Mouse (Mus musculus): ENCODE results near the gene Plekhm2. TPM values are rescaled to one million over a fixed set of nuclear protein-coding genes. Genes with fewer than 3 reads are reported as not detected.

The Plekhm2 gene
- 100 to 1,000 TPM; 113 to 133 (median 117) TPM for total RNA-seq (2022)

DNA sequence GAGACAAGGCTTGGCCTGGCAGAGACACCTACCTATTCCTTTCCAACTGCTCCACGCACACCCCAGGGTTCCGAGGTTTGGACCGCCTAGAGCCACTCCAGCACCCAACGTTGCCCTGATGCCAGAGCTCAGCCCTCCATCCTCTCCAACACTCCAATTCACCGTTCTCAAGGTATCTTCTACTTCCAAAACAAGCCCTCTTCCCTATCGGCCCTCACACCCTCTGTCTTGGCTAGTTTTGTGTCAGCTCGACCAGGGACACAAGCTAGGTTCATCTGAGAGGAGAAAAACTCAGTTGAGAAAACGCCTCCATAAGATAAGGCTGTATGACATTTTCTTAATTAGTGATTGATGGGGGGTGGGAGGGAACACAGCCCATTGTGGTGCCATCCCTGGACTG is at the start of gene Plekhm2:
TSS of gene Plekhm2 (minus strand) at position 101 of the 400 bp plus-strand sequence.
- no peak for DNase-seq (ENCODE audit: low spot score)

DNA sequence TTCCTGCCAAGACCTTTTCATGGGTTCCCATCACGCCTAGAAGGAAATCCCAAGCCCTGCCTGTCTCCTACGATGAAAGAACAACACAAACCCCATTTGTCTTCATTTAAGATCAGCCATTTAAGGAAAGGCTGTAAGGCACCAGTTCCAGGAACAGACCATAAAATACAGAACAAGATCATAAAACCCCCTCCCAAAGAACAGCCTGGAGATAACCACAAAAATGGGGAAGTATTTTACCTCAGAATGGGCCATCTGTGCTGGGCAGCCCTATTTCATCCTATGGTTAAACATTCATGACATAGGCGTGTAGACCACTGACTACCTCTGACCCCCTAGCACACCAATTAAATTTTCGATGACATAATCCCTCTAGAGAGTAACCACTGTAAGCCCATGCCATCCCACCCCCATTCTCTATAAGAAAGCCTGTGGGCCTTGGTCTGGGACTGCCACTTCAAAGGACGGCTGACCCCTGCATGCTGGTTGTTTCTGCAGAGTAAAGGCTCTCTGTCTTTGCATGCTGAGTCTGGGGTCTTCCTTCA is 49.0 kb upstream of the Plekhm2 start:
- no peak for DNase-seq (ENCODE audit: low spot score)

DNA sequence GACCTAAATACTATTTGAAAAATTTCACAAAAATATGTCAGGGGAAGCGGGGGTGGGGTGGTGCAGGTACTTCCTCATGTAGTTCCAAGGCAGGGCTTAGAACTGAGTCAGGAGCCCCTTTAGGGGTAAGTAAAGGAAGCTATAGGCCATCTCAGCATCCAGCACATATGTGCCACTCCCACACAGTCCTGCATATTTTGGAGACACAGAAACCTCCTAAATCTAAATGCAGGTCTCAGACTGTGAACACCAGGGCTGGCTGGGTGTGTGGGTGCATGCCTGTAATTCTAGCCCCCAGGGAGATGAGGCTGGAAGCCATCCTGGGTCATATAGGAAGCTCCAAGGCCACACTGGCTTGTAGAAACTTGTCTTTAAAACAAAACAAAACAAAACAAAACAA is 46.6 kb upstream of the Plekhm2 start:
- DNase-seq (ENCODE audit: low spot score), result no peak

DNA sequence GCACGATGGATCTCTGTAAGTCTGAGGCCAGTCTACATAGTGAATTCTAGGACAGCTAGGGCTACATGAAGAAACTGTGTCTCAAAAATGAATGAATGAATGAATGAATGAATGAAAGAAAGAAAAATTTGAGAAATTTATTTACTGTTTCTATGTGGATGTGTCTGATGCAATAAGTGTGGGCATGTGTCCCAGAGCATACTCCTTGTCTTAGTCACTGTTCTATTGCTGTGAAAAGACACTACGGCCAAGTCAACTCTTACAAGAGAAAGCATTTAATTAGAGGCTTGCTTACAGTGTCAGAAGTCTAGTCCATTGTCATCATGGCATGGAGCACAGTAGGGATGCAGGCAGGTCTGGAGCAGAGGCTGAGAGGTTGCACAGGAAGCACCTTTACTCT is 44.3 kb upstream of the Plekhm2 start:
- no peak for DNase-seq (ENCODE audit: low spot score)

DNA sequence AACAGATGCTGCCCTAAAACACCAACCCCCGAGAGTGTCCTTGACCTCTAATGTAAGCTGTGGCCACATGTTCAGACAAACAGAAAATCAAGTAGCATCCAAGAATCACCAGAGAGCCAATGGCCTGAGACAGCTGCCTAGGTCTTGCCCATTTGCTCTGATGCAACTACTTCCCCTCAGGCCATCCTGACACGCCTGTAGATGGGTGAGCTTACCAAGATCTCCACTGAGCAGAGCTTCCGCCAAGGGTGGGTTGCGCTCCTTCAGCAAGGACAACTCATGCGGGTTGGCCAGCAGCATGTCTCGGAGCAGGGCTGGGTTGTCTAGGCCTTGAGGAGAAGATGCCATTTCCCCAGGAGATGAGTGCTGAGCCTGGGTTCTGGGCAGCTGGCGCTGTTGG is 43.3 kb upstream of the Plekhm2 start:
- DNase-seq (ENCODE audit: low spot score), result no peak

DNA sequence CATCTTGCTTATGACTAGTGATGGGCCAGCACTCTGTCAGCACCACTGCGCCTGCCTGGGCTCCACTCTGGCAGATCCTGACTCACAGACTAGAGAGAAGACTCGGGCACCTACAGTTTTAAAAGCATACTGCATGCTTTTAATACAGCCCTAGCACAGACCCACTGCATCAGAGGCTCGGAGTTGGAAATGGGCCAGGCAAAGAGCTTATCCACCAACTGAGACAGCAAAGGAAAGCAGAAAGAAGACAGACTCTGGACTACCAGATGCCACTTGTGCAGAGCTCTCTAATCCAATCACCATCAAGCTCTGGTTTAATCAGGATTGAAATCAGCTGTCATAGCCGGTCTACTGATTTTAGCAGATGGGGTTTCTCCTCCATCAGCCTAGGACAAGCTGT is 40.6 kb upstream of the Plekhm2 start:
- DNase-seq (ENCODE audit: low spot score), result no peak

DNA sequence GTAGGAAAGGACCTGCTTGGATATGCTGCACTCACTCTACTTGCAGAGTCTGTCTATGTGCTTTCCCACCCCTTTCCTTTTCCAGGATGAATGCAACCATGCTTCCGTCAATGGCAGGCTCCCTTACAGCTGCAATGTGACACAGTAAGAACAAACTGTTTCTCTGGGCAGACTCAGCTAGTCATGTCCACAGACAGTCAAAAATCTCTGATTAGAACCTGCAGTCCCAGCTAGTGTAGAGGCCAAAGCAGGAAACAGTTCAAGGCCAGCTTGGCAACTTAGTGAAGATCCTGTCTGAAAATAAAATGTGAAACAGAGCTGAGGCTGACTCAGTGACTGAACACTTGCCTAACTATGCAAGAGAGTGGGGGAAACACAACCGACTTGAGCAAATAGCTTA is 39.9 kb upstream of the Plekhm2 start:
- peak; percentile 54 for DNase-seq (ENCODE audit: low spot score)

DNA sequence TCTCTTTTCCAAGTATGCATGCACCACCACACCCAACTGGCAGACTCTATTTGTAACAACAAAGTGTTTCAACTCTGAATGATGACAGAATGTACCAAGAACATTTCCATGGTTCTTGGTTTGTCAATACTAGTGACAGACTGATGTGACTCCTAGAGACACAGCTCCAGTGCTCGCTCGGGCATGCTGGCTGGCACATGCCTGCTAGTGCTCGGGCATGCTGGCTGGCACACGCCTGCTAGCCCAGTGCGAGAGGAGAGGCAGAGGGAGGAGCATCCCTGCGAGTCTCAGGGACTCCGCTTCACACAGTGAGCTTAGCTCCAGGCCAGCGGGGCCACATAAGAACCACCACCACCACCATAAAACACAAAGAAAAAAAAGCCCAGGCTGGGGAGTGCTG is 30.0 kb upstream of the Plekhm2 start:
- DNase-seq (ENCODE audit: low spot score), result no peak

DNA sequence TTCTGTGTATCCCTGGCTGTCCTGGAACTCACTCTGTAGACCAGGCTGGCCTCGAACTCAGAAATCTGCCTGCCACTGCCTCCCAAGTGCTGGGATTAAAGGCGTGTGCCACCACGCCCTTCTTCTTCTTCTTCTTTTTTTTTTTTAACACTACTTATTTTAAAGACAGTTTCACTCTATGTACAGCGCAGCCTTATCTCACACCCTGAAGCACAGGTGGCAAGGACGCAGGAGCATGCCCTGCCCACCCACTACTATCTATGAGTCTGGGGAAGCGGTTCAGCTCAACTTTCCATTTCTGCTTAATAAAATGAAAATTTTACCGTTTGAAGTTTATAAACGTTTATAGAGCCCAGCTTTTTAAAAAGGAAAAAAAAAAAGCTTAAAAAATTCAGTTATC is 23.8 kb upstream of the Plekhm2 start:
- DNase-seq (ENCODE audit: low spot score), result no peak

DNA sequence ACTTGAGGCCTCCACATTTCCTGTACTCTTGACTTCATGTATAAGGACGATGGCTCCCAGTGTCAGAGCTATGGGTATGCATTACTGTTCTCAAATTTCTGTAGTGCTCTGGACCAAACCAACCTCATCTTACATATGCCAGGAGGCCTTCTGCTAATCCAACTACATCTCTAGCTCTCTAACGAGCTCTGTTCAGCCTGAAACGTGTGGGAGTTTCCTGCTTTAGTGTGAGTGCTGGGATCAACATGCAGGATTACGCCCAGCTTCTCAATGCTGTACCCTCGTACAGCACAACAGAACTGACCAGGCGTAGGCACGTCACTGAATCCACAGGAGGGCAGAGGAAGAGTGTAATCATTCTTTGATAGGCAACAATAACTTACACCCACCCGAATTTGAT is 21.8 kb upstream of the Plekhm2 start:
- no peak for DNase-seq (ENCODE audit: low spot score)

DNA sequence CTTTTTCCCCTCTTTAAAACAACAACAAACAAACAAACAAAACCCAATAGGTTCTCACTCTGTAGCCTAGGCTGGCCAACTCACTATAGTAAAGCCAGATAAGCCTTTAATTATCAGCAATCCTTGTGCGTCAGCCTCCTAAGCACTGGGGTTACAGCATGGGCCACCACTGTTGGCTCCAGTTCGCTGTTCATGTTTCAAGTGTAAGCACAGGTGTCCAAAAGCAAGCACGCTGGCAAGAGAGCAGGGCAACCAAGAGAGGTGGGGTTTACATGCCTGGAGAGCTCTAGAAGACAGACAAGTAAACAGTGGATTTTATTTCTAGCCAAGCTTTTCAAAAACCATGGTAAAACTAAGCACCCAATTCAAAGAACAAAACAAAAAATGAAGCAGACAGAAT is 21.4 kb upstream of the Plekhm2 start:
- no peak for DNase-seq (ENCODE audit: low spot score)

DNA sequence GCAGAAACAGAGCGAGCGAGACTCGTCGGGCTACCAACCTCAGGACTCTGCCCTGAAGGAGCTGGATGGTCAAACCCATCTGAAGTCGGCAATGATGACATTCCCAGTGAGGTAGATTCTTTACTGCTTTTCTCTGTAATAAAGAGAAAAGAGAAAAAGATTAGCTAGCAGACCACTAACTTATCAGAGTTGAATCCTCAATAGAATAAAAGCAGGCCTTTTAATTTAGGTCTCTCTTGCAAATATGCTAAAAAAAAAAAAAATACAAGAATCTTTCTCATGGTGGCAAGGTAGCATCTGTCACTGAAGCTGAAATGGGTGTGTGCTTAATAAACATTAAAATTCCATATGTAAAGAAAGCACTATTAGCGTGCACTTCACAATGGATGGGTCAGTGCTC is 20.8 kb upstream of the Plekhm2 start, which contains the start of gene Rsc1a1:
TSS of gene Rsc1a1 (minus strand) at position 101 of the 400 bp plus-strand sequence.
- DNase-seq (ENCODE audit: low spot score), result no peak

DNA sequence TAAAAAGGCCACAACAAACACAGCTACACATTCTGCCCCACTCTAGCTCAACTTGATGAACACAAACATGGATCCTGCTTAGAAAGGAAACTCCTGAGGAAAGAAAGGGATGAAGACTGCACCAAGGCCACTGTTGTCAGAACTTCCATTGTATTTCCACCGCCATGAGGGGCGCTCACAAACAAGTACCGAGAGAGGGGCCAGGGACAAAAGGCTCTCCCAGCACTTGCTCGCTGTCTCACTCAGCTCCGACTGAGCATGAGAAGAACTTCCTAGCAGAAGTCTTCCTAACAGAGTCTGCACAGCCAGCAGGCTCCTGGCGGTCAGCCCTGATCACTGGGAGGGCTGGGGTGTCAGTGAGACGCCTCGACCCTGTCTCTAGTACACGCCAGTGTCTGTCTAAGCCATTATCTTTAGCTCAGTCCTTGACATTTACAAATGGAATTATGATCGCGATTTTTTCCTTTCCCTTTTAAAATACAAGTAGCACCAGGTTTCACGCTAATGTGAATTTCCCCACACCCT is 18.1 kb upstream of the Plekhm2 start:
- no peak for DNase-seq (ENCODE audit: low spot score)

DNA sequence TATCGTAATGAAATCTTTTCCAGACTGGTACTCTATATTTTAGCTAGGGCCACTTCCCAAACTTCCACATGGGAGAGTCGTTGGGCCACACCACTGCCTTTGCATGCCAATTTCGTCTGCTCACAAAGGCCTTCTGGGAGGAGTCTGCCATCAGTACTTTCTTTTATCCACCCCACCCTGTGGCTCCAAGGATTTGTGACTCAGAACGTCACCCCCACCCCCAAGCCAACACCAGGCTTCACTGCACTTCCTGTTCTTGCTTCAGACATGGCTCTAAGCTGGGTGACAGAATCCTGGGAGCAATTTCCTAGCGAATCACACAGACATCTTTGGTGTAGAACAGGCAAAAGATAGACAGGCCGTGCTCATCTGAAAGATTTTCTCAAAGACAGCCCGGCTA is 17.1 kb upstream of the Plekhm2 start:
- DNase-seq (ENCODE audit: low spot score), result peak; percentile 36

DNA sequence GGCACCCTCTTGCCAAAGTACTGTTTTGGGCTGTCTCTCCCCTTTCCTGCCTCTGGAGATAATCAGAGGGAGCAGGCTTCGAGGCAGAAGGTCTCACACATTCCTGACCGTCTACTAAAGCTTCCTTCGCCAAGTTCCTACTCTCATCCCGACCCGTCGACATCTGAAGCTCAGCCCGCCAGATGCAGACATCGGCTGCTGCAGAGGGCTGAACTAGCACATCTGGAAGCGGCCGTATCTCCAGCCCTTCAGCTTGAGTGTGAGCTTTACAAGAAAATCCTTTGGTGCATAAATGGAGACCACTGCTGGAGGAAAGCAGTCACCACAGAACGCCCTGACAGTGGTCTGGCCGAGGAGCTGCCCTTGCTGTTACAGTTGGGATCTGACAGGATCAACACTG is 16.2 kb upstream of the Plekhm2 start:
- DNase-seq (ENCODE audit: low spot score), result no peak

DNA sequence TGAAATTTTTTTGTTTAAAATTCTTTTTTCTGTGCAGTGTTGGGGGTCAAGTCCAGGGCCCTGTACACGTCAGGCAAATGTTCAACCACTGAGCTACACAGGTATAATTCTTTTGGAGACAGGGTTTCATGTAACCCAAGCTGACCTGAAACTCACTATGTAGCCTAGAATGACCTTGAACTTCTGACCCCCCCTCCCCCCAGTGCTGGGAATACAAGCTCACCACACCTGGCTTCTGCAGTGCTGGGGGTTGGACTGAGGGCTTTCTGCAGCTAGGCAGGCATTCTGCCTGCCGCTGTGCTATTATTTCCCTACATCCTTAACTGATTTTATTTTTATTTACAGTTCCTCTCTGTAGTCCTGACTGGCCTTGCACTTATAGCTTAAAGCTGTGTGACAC is 14.3 kb upstream of the Plekhm2 start:
- DNase-seq (ENCODE audit: low spot score), result no peak

DNA sequence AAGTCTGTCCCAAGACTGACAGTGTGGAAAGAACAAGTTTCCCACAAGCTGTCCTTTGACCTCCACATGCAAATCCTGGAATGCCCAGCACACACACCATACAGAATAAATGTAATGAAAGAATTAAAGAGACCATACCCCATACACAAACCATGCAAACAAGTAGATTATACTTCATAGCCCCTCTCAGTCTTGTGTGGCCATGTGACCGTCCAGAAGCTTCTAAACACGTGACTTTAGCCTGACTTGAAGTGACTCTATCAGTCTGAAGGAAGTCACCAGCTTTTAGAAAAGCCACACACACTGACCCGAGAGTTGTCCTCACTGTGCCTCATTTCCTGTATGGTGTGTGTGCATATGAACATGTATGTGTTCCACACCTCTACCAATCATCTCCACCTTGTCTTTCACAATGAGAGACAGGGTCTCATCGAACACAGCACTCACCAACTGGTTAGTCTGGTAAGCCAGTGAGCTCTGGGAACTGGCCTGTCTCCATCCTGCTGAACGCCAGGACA is 11.8 kb upstream of the Plekhm2 start:
- DNase-seq (ENCODE audit: low spot score), result no peak

DNA sequence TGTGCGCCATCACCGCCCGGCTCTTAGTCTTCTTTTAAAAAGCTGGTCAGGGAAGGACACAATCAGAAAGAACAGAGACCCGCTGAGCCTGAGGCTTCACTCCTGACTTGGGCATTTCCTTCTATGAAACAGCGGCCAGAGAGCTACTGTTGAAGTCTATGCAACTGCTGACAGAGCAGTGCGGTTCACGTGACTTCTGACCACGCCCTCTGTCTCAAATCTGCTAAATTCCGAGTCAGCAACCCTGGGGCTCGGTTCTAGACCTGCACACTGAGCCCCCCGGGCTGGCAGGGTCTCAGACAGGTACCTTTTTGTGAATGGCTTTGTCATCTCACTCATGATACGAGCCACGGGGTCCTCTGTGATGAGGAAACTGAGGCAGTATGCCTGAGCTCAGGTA is 7.6 kb upstream of the Plekhm2 start:
- DNase-seq (ENCODE audit: low spot score), result no peak

DNA sequence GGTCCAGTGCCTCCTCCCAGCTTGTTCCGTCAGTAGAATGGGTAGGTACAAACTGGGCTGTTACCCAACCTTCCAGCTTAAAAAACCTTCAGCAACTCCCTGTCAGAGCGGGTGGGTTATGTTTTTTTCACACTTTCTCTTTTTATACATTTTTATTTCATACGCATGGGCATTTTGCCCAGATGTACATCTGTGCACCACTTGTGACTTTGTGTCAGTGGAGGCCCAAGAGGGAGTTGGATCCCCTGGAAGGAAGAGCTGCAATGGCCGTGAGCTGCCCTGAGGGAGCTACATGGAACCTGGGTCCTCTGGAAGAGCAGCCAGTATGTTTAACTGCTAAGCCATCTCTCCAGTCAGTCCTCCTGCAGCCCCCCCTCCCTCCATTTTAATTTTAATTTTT is 6.7 kb upstream of the Plekhm2 start:
- DNase-seq (ENCODE audit: low spot score), result no peak

DNA sequence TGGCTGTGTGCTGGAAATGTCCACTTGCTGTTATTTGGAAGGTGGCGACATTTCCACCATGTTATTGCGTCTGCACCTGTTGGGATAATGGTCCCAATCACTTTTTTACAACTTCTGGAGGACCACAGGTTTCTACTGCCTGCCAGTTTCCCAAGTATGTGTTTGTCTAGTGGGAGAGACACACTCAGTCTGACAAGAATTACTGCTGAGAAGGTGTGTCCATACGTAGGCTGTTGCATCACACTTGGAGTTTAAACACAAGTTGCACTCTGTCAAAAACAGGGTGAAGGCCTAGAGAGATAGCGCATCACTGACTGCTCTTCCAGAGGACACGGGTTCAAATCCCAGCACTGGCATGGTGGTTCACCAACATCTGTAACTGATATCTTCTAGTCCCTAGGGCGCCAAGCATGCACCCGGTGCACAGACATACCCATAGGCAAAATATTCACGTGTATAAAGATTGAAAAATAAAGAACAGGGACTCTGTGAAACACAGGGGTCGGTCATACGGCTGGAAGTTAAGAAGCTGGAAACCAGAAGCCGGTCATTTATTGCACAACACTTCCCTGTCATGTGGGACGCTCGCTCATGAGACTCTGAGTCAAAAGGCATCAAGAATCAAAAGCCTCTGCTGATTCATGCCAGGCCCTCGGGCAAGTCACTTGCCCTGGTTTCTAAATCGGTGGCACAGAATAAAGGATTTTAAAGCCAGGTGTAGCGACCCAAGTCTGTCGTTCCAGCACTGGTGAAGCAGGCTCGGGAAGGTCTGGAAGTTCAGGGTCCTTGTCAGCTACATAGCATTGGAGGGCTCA is 5.4 kb upstream of the Plekhm2 start:
- DNase-seq (ENCODE audit: low spot score), result no peak

DNA sequence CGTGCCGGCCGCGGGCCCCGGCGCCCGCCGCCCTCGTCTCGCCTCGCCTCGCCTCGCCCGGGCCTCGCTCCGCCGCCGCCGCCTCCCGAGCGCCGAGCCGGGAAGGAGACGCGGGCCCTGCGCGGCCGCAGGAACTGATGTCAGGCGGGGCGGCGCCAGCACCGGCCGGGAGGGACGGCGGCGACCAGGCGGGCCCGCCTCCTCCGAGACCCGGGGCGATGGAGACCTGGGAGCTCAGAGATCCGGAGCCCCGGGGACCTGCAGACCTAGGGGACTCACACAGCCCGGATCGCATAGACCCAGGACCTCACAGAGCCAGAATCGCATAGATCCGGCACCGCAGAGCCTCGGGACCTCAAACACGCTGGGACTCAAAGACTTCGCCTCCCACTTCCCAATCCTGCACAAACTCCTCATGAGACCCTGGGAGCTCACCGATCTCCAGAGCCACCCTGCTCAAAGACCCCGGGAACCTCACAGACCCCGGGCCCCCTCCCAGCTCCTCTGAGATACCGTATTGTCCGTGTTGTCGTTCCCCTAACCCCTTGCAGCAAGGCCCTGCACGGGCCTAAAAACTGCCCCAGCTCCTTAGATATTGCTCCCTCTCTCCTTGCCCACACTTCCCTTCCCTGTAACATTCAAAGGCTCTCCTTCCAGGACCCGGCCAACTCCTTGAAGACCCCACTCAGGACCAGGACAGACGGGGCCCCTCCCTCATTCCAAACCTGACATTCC is 521 bp downstream of the Plekhm2 start:
- peak; percentile 60 for DNase-seq (ENCODE audit: low spot score)

Measured in heart, adult 8-10 months (tissue).